16 mouse cellular contexts compared by ENCODE assay signal in the genomic region with DNA sequence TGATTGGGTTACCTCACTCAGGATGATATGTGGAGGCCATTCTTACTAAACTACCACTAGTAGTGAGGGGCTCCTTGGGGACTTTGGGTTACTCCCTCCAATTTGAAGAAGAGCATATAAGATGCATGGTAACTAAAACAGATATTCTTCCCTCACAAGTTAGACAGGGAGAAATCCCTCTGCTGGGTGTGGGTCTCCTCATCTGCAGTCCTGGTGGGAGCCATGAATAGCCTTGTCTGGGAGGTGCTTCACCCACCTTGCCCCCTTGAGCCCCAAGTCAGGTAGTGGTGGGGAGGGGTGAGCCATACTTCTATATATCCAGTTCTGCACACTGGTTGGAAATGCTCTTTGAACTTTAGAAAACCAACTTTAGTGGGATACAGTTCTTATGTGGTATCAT.
"Had no signal": no experiment of that assay in that cellular context is flagged by ENCODE, and none has a peak within 500 bp of the region (broad histone marks: within the 10 kb centered on the region; RNA-seq: fewer than 3 reads in every experiment).

No protein-coding gene starts in this region.

- H3K36me3 ChIP-seq: neural tube, embryonic 13.5 days; neural tube, embryonic 15.5 days; stomach, embryonic 15.5 days had no signal

- H3K9me3 ChIP-seq: neural tube, embryonic 13.5 days; neural tube, embryonic 15.5 days; stomach, embryonic 15.5 days had no signal

- H3K27me3 ChIP-seq: neural tube, embryonic 13.5 days; neural tube, embryonic 15.5 days; stomach, embryonic 15.5 days had no signal

- H3K4me2 ChIP-seq: neural tube, embryonic 13.5 days; neural tube, embryonic 15.5 days; stomach, embryonic 15.5 days had no signal

- DNase-seq: retina, postnatal 1 day; right cerebral cortex, adult 18-20 months; right cerebral cortex, postnatal 14 days; right cerebral cortex, postnatal 25 days; right cerebral cortex, postnatal 4 days; spleen, adult 18-20 months; thymus, adult 18-20 months; thymus, adult 2 months; thymus, postnatal 14 days; thymus, postnatal 25 days; thymus, postnatal 36 days; thymus, postnatal 4 days had no signal

- H3K4me1 ChIP-seq: neural tube, embryonic 13.5 days; stomach, embryonic 15.5 days had no signal

- H3K27ac ChIP-seq: neural tube, embryonic 13.5 days; neural tube, embryonic 15.5 days; stomach, embryonic 15.5 days; stomach, postnatal 0 days had no signal

- H3K9ac ChIP-seq: neural tube, embryonic 13.5 days; neural tube, embryonic 15.5 days; stomach, embryonic 15.5 days had no signal

- H3K4me3 ChIP-seq: neural tube, embryonic 13.5 days; neural tube, embryonic 15.5 days; stomach, embryonic 15.5 days had no signal
